Mouse (Mus musculus) liver (tissue): Measurements from ENCODE around the gene 3110070M22Rik.
A peak's percentile ranks its signal among the peaks of the same experiment; 100 is the strongest.
"Not testable (repeated sequence)": the region's sequence is repeated elsewhere in the genome, so short reads cannot be mapped to it uniquely, and the experiment has no call there.

Experiments used
- DNase-seq: peaks from one replicate; pipeline ENCODE4 v3.0.0-alpha.2; 2020; ENCODE audit warnings: mixed read lengths

The 3110070M22Rik gene

DNA sequence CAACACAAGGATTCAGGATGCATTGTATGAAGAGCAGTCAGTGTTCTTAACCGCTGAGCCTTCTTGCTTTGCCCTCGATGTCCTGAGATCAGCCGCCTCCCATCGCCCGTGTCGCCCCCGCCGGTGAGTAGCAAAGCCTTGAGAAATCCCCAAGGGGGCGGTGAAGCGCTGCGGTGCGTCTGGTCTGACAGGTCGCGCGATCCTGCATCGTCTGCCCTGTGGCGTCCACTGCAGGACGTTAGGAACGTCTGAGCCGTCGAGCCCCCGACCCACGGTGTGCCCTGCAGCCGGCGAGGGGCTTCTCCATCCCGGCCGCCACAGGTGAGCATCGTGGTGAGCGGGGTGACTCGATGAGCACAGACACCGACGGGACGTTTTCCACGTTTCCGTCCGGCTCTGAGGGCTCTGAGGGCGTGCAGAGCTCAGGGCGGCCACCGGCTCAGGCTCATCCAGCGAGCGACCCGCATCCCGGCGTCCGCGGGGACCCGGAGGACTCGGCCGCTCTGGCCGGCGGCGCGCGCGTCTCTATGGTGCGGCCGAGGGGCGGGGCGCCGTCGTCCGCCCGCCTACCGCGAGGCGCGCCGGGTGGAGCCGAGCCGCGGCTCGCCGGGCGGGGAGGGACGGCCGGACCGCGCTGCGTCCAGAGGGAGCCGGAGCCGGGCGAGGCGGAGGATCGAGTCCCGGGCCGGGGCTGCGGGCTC lies at the start of gene 3110070M22Rik, which contains the start of gene Tmem267:
3110070M22Rik (minus strand) TSS at position 504 of the 701 bp plus-strand sequence.
Tmem267 (plus strand) TSS at position 160 of the 701 bp plus-strand sequence.
- peak; percentile 80 for DNase-seq

DNA sequence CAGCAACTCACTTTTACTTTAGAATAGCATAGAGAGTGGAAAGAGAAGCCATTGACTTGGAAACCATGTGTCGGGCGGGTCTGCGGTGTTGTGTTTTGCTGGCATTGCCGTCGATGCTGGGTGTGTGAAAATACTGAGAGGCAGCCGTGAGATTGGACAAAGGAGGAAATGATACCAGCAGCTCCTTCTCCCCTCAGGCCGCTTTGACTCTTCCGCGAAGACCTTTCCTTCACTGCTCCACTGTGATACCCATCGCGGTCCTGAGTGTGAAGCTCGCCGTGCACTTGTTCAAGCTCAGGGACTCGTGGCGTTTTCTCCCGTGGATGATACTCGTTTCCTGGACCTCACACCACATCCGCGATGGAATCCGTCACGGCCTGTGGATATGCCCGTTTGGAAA lies 6.8 kb upstream of the 3110070M22Rik start:
- not testable (repeated sequence) for DNase-seq

DNA sequence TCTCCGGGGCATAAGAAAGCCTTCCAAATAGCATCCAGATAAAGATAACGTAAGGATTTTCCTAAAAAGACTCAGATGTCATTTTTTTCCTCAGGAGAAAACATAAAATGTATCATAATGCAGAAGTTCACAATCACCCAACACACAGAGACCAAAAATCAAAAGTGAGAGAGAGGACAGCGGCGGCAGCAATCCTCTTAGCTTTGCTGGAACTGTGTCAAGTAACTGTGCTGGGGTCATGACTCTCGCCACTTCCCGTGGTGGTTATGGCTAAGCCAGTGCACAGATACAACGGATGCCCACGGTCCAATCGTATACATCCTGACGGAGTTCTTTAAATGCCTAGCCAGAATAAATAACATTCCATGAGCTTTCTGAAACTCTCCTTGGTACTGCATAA lies 3.9 kb upstream of the 3110070M22Rik start:
- DNase-seq, result not testable (repeated sequence)

DNA sequence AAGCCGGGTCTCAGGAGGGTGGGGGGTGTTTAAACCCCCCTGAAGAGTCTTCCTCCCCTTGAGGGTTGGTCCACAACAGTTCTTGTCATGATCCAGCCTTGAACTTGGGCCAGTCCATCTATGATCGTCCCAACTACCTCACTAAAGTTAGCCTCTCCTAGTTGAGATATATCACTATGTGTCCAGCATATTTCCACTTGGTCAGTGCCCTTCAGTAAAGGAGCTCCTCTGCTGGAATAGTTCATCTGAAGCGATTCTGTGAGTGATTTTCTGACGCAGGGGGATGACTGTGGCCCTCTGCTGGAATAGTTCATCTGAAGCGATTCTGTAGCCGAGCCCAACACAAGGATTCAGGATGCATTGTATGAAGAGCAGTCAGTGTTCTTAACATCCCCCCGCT lies 829 bp downstream of the 3110070M22Rik start:
- DNase-seq, result no peak

DNA sequence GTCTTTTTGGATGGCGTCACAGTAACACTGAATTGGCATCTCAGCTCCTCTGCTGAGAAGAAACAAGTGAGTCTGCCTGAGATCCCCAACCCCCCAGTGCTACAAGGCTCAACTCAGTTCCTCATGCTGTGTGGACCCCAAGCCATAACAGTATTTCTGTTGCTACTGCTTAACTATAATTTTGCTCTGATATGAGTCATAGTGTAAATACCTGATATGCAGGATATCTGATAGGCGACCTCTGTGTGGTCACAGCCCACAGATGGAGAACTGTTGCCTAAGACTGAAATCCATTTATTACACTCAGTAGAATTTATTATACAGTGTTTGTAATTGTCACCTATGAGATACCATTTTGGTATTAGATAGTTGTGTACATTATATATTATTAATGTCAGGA lies 10.4 kb downstream of the 3110070M22Rik start:
- DNase-seq, result no peak

DNA sequence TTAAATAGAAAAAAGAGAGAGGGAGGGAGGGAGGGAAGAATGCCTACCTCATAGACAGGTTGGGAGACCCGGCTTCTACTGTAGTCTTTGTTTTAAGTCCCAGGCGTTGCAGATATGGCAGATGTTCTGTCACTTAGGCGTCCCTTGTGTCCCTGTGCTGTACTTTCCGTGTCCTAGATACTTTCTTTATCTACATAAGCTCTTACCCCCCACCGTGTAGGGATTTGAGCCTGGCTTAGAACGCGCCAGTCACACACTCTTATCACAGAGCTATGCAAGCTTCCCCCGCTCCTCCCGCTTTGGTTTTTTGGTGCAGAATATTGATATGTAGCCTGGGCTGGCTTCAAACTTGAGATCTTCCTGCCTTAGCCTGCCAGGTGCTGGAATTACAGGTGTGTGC lies 11.6 kb downstream of the 3110070M22Rik start:
- DNase-seq, result no peak

DNA sequence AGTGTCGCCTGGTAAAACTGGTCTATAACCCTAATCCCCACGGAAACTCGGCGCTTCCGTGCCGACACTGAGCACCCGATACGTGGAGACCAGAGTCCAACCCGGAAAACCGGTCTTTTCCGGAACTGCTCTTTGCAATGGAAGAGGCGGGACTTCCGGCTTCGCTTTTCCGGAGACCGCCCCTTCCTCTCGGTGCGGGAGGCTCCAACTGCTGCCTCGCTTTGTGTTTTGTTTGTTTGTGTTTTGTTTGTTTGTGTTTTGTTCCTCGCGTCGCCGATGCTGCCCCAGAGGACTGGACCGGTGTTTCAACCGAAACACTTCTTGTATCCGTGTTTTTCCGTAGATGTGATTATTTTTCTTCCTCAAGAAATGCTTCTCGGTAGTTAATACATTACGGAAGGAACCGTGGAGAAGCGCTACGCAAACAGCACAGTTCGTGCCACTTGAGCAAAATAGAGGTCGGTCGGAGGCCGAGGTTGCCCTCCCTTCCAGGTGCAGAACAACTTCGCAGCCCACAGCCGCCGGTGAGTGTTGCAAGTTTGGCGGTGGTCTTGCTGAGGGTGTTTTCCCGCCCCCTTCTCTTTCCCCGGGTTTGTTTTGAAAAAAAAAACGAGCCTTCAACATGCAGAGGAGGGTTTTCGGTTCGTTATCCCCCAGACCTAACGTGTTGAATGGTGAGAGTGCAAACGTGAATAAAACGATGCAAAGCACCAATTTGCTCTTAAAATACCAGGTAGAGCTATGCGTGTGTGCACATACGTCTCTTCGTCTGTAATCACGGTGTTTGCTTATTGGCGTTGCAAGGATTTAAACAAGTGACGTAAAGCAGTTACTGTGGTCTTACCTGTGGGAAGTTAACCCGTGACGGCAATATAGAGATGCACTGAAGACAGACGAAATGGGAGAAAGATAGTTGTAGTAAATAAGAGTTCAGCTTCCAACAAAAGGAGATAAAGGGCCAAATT lies 25.3 kb downstream of the 3110070M22Rik start, which contains the start of gene 4833420G17Rik:
4833420G17Rik (plus strand) TSS at position 173 of the 965 bp plus-strand sequence.
- peak; percentile 90 for DNase-seq

DNA sequence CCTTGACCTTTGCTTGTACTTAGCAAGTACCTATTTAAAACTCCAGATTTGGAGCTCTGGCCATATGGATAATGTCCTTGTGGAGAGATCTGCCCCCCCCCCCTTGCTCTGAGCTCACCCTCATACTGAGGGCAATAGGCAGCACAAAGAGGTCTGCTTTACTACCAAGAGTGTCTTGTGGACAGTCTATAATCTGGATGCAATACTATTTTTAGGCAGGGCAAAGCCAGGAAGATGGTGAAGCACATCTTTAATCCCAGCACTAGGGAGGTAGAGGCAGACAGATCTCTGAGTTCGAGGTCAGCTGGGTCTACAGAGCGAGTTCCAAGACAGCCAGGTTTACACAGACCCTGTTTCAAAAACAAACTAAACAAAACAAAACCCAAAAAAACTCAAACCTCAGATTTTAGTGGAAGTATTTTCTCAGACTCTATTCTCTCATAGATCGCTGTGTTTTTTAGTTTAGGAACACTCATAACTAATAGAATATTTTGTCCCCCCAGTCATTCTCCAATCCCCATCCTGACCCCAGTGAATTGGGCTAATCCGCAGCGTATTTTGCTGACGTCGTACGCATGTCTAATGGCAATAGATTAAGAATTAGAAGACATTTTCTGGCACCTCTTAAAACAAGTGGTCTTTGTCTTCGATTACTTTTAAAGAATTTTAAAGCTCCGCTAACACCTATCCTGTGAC lies 26.1 kb downstream of the 3110070M22Rik start:
- no peak for DNase-seq

DNA sequence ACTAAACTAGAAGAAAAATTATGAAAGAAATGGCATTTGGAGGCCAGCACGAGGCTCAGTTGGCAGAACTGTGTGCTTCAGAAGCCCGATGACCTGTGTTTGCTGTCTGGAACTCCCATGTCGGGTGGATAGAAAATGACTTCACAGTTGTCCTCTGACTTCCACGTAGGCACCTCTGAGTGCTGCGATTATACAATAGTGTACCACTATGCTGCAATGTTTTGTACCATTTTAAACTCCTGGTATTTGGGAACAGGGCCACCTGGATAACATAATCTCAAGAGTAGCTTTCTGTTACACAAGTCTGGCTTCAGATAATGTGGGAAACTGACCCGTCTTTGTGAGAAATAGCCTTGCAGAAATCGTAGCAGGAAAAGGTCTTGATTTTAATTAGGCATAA lies 31.8 kb downstream of the 3110070M22Rik start:
- DNase-seq, result no peak

DNA sequence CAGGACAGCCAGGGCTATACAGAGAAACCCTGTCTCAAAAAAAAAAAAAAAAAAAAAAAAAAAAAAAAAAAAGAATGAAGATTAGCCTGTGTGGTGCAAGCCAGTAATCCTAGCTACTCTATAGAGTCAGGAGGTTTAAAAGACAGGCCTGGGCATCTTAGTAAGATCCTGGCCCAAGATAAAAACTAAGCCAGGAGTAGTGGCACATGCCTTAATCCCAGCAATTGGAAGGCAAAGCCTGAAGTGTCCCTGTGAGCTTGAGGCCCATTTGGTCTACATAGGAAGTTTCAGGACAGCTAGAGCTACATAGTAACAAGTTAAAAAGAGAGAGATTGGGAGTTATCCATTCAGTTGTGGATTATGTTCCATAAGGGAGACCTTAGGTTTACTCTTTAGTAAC lies 33.1 kb downstream of the 3110070M22Rik start:
- no peak for DNase-seq

DNA sequence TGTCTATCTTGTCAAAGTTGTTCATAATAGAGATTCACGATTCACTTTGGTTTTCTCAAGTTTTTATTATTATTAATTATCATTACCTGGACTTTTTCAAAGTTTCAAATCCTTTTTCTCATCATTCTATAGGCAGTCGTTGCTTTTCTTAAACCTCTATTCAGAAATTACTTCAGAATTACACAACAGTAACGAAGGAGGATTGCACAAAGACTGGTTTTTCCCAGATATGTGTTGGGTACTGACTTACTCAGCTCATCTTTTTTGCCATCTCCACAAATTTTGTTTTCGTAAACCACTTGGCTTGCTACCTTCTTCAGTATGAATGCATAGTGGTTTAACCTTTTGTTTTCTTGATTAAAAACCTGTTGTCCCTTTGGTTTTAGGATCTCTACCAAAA lies 34.6 kb downstream of the 3110070M22Rik start:
- DNase-seq, result no peak

DNA sequence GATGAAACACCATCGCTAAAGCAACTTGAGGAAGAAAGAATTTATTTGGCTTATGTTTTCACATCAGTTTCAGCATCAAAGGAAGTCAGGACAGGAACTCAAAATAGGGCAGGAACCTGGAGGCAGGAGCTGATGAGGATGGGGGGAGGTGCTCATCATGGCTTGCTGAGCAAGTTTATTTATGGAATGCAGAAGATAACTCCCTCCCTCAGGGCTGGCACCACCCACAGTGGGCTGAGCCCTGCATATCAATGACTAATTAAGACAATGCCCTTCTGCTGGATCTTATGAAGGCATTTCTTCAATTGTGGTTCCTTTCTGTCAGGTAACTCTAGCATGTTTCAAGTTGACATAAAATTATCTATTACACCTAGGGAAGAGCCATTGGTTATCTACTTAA lies 45.9 kb downstream of the 3110070M22Rik start:
- peak; percentile 44 for DNase-seq
